Mouse (Mus musculus) liver (tissue): Measurements from ENCODE around the gene Olfr71.

Experiments
- DNase-seq: peaks from one replicate; pipeline ENCODE4 v3.0.0-alpha.2; 2020; ENCODE audit warnings: mixed read lengths

The Olfr71 gene

DNA sequence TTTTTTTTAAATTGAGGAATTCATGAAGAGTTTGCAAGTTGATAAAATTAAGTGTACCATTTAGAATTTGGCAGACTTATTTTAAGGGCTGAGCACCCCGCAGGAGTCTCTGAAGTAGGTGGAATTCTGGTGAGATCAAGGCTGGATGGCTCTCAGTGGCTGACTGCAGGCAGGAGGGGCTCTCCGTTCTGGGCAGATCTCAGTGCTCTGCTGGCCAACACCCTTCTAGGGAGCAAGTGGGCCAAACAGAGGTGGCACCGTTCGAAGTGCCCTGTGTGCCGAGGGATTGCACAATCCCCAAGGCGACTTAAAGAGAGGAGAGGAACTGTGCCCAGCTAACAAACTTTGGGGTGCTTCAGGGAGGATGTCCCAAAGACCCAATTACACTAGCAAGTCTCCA, at the start of gene Olfr71:
TSS of gene Olfr71 (minus strand) at position 387 of the 400 bp plus-strand sequence.
- no peak for DNase-seq

GRCm38 (mm10) chr4:43757213-43757612, 47.2 kb upstream of the Olfr71 start:
- no peak for DNase-seq

- DNase-seq: no peak
Measured at GRCm38 (mm10) chr4:43745187-43745586, 35.1 kb upstream of the Olfr71 start.

- DNase-seq: no peak
Measured at GRCm38 (mm10) chr4:43743099-43743498, 33.0 kb upstream of the Olfr71 start.

DNA sequence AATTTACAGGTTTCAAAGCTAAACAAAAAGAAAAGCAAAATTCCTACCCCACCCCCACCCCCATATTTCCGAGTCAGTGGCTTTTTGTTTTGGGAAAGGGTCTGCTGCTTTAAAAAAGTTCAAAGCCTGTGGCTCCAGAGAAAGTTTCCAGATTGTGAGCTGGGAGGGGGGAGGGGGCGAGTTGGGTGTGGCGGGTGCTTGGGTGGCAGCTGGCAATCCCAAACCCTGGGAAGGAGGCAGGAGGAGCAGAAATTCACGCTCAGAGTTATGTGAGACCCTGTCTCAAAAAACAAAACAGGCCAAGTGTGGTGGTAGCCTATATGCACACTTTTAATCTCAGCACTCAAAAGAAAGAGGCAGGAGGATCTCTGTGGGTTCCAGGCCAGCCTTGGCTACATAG, 32.6 kb upstream of the Olfr71 start:
- DNase-seq: no peak

DNA sequence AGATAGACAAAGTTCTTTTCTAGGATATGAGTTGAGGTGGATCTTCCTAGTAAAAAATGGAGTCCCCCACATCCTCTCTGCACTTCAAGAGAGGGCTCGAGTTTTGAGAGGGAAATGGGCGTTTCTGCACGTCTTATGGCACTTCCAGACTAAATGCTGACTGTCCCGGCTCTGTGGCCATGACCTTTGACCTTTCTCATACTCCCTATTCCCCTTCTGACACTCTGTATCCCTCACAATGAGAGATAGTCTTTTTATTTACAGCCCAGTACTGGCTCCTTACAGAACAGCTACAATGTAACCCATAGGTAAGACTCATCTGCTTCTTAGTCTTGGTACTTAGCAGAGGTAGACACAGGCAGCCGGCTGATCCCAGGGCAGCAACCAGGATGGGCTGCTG, 31.5 kb upstream of the Olfr71 start:
- no peak for DNase-seq

- DNase-seq: no peak
Measured at GRCm38 (mm10) chr4:43738989-43739674, 29.1 kb upstream of the Olfr71 start.

DNA sequence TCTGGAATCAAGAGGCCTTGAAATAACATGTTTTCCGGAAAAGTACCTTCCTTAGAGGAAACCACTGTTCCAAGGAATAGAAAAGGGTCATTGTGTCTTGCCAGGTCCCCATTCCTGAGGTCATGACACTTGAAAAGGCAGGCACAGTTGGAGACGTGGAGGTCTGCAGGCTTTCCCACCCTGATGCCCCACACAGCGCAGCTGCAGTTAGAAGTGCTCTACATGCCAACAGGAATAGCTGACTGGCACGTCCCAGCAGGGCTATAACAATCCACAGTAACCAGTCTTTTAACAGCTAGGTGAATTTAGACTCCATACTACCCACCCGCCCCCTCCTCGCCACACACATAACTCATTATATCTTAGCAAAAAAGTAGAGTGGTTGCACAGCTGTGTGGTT, 27.1 kb upstream of the Olfr71 start:
- DNase-seq: no peak

- no peak for DNase-seq
Measured at GRCm38 (mm10) chr4:43733186-43733585, 23.1 kb upstream of the Olfr71 start.

DNA sequence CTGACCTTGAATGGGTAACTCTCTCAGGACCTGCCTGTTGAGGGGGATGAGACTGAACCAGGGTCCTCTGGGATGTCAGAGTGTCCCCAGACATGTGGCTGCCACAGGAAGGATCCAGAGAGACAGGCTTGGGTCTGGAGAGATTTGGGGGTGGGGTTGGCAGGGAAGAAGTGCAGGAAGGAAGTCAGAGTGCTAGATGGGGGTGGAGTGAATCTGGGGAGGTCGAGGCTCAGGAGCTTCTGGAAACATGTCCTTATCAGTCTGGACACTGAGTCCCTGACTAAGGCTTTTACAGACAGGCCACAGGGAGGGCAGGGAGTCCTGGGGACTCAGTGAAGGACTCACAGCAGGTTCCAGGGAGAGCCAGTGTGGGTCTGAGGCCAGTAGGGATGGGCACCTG, 22.1 kb upstream of the Olfr71 start:
- no peak for DNase-seq

- DNase-seq: no peak
Measured at GRCm38 (mm10) chr4:43730750-43731297, 20.8 kb upstream of the Olfr71 start.

- peak; percentile 68 for DNase-seq
Measured at GRCm38 (mm10) chr4:43729794-43730550, 19.9 kb upstream of the Olfr71 start, which contains the start of gene Spaar. TSS of gene Spaar (plus strand) at chr4:43730034.

DNA sequence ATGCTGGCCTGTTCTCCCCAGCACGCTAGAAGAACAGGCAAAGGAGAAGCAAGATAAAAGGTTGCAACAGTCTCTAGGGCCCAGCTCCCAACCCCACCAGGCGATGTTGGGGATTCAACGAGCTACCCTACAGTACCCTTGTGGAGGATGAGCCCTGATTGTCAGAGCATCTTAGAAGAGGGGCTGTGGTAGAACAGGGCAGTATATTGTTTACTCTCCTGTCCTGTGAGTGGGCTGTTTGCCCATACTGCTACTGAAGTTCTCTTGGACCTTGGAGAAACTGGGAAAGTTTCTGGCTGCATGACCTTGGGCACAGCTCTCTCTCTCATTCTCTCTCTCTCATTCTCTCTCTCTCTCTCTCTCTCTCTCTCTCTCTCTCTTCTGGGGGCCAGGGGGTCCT, 19.1 kb upstream of the Olfr71 start:
- DNase-seq: no peak

- no peak for DNase-seq
Measured at GRCm38 (mm10) chr4:43728576-43728954, 18.5 kb upstream of the Olfr71 start.

DNA sequence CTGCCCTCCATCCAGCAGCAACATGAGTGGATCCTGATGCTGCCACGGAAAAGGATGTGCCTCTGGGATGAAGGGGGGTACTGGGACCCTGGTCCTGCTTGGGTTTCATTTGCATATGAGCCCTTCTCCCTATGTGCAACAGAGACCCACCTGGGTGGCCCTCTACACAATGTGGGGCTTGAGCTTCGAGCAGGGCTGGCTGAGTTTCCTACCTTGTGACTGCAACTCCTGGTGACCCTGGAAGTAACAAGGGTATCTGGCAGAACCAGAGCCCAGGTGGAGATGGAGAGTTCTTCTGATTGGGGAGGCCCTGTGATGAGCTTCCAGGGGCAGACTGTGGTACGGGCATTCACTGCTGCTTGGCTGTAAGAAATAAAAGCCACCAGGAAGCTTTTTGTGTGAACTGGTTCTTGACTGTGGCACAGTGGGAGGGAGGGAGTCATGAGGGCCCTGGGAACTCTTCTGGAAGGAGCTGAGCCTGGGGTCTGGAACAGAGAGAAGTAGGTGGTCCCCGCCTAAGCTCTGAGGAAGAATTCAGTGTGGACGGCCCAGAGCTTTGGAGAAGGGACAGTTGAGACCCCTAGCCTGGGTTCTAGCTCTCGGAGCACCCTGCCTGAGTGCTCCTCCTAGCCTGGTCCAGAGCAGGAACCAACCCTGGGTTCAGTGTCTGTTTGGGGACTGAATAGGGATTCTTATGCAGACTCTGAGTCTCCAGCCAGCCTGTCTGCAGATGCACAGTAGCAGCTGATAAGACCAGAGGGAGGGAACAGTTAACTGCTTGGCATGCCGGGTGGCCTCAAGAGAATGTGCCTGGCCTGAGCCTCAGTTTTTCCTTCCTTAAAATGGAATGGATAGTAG, 17.9 kb upstream of the Olfr71 start:
- DNase-seq: peak; percentile 32

GRCm38 (mm10) chr4:43726995-43727394, 16.9 kb upstream of the Olfr71 start, which contains the start of gene Hrct1:
TSS of gene Hrct1 (plus strand) at chr4:43727188.
- DNase-seq: no peak

DNA sequence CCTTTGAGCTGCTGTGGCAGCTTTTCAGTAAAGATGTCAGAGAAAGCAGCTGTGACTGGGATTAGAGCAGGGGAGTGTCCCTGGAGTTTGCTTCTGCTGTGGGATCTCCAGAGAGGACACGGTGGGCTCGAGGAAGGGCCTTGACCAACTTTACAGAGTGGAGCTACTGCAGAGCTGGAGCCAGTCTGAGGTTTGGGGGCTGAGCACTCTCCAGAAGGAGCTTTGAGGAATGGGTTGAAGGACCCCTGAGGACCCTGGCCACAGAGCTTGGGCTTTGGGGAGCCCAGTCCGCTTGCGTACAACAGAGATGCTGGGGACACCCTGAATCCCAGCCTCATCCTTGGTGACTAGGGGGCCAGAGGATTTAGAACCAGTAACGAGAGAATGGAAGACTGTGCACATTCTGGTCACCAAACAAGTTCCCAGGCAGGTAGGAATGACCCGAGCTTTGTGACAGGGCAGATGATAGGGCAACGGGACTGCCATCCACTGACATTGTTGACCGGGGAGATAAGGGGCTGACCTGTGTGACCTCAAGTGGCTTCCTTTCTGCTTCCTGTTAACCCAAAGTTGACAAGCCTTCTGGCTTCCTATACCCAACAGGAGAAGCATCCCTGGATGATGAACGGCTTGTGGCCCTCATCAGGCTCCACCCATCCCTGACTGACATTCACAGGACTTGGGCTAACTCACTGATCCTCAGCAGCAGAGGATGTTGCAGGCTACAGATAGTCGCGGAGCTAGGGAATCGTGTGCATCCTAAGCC, 16.4 kb upstream of the Olfr71 start:
- no peak for DNase-seq

- DNase-seq: no peak
Measured at GRCm38 (mm10) chr4:43724764-43725163, 14.7 kb upstream of the Olfr71 start.

DNA sequence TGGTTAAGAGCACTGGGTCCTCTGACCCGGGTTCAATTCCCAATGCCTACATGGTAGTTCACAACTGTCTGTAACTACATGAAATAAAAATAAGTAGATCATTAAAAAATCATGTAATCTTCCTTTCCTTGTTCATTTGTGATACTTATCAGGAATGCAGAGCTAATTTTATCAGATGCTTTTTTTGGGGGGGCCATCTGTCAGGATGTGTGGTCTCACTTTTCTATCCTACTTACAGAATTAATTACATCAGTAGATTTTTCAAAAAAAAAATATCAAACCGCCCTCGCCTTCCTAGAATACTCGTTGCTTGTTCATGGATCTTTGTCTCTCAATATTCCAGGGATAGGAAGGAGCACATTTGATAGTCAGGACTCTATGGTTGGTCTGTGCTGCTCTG, 12.1 kb upstream of the Olfr71 start:
- no peak for DNase-seq

- DNase-seq: no peak
Measured at GRCm38 (mm10) chr4:43720491-43721228, 10.6 kb upstream of the Olfr71 start.

GRCm38 (mm10) chr4:43713652-43714219, 3.7 kb upstream of the Olfr71 start:
- no peak for DNase-seq
